Mouse (Mus musculus): ENCODE data around the gene Gast. TPM values are rescaled to one million over a fixed set of nuclear protein-coding genes. Genes with fewer than 3 reads are reported as not detected.

The Gast gene
- polyA plus RNA-seq, 1 experiment from 2014 or later = not detected

DNA sequence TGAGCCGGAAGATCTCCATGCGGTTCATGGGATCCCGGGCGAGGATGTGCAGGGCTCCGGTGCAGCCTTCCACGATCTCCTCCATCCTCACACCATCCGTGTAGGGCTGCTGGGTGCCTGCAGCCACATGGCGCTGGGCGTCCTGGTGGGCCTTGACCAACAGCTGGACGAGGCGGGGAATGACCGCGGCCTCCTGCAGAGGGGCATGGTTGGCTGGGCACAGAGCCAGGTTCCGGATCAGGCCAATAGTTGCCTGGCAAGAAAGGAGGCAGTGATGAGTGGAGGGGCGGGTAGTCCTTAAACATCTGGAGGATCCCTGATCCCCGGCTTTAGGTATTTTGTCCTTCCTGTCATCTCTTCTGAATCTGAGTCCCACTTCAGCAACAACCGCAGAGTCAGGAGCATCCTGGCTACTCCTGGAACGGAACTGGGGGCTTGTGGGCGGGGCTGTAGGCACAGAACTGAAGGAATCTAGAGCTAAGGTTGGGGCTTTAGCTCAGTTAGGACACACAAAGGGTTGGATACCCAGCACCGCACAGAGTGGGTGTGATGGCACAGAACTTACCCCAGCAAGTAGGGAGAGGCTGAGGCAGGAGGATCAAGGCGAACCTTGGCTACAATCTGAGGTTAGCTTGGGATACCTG, 42.7 kb downstream of the Gast start:
- TF ChIP-seq EP300 (IDR thresholded peaks at IDR 0.05; ENCODE audit: low read depth) = no peak
- TF ChIP-seq CTCF (IDR thresholded peaks at IDR 0.05; ENCODE audit: low read depth) = no peak
- WGBS (ENCODE audit: insufficient replicate concordance) = 86% methylated on average over 21 of the region's 21 CpGs
- H3K9me3 ChIP-seq (ENCODE audit: low read length) = no peaks in the 10 kb centered on the region
- no peak overlapping the region for H3K27ac ChIP-seq (ENCODE audit: low read depth)
- no peak for DNase-seq
- peaks cover 56% of the 10 kb centered on the region for H3K36me3 ChIP-seq (replicated peaks; ENCODE audit: insufficient read depth, low read length)
- H3K4me3 ChIP-seq (ENCODE audit: low read depth, low read length) = no peak overlapping the region
- H3K9ac ChIP-seq (replicated peaks) = no peak overlapping the region
- H3K27me3 ChIP-seq (ENCODE audit: insufficient read depth, low read length) = no peaks in the 10 kb centered on the region
- H3K4me1 ChIP-seq (ENCODE audit: insufficient read depth) = no peaks in the 10 kb centered on the region
- no peak for ATAC-seq
- H3K4me2 ChIP-seq (ENCODE audit: low read depth, low read length) = no peak overlapping the region

GRCm38 (mm10) chr11:100377989-100378388, 43.8 kb downstream of the Gast start:
- DNase-seq (no peak), ATAC-seq (no peak)
- TF ChIP-seq EP300 (IDR thresholded peaks at IDR 0.05; ENCODE audit: low read depth) (no peak), CTCF (IDR thresholded peaks at IDR 0.05; ENCODE audit: low read depth) (no peak)
- WGBS (ENCODE audit: insufficient replicate concordance) = 88% methylated on average over 14 of the region's 14 CpGs
- Histone ChIP-seq H3K27me3 (ENCODE audit: insufficient read depth, low read length) (no peaks in the 10 kb centered on the region), H3K4me1 (ENCODE audit: insufficient read depth) (no peaks in the 10 kb centered on the region), H3K27ac (ENCODE audit: low read depth) (no peak overlapping the region), H3K4me2 (ENCODE audit: low read depth, low read length) (no peak overlapping the region), H3K9me3 (ENCODE audit: low read length) (no peaks in the 10 kb centered on the region), H3K9ac (replicated peaks) (no peak overlapping the region), H3K36me3 (replicated peaks; ENCODE audit: insufficient read depth, low read length) (peaks cover 49% of the 10 kb centered on the region), H3K4me3 (ENCODE audit: low read depth, low read length) (no peak overlapping the region)

- Histone ChIP-seq H3K36me3 (replicated peaks; ENCODE audit: insufficient read depth, low read length) (peaks cover 49% of the 10 kb centered on the region), H3K27ac (ENCODE audit: low read depth) (no peak overlapping the region), H3K9me3 (ENCODE audit: low read length) (no peaks in the 10 kb centered on the region), H3K4me2 (ENCODE audit: low read depth, low read length) (no peak overlapping the region), H3K4me1 (ENCODE audit: insufficient read depth) (no peaks in the 10 kb centered on the region), H3K4me3 (ENCODE audit: low read depth, low read length) (no peak overlapping the region), H3K27me3 (ENCODE audit: insufficient read depth, low read length) (no peaks in the 10 kb centered on the region), H3K9ac (replicated peaks) (no peak overlapping the region)
- DNase-seq = no peak
- 75% methylated on average over 5 of the region's 5 CpGs for WGBS (ENCODE audit: insufficient replicate concordance)
- no peak for TF ChIP-seq CTCF (IDR thresholded peaks at IDR 0.05; ENCODE audit: low read depth)
- ATAC-seq = no peak
These were observed 44.2 kb downstream of the Gast start for GRCm38 (mm10) chr11:100378446-100378845.

DNA sequence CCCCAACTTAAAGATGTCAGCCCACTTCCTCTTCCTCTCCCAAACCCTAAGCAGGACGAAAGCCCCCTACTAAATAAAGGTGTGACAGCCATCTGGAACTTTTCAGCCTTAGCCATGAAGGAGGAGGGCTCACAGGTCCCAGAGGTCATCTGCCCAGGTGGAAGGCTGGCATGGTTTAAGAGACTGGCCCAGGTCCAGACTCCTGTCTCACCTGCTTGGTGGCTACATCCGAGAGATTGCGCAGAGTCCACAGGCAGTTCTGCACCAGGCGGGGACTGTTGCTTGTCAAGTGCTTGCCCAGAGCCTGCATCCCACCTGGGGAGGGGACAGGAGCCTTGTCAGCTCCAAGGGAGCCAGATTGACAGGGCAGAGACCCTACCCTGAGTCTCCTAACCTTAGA, 45.1 kb downstream of the Gast start:
- Histone ChIP-seq H3K36me3 (replicated peaks; ENCODE audit: insufficient read depth, low read length) (peaks cover 44% of the 10 kb centered on the region), H3K9ac (replicated peaks) (no peak overlapping the region)

DNA sequence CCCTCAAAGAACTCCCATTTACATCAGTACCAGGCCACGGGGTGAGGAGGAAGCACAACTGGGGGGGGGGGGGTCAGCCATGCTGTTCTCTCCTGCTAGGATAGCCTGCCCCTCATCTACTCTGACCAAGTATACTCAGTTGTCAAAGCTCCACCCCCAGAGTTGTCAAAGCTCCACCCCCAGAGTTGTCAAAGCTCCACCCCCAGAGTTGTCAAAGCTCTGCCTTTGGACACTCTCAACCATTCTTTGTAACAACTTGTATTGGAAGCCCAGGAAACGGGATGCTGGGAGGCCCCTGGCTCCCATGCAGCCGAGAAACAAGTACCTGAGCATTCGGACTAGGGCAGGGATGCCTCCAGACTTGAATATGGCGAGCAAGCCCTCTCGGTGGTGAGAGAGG, 48.5 kb downstream of the Gast start:
- 74% methylated on average over 6 of the region's 6 CpGs for WGBS (ENCODE audit: insufficient replicate concordance)
- DNase-seq (no peak), ATAC-seq (no peak)
- H3K27me3 ChIP-seq (ENCODE audit: insufficient read depth, low read length) = no peaks in the 10 kb centered on the region
- no peaks in the 10 kb centered on the region for H3K9me3 ChIP-seq (ENCODE audit: low read length)
- H3K36me3 ChIP-seq (replicated peaks; ENCODE audit: insufficient read depth, low read length) = peaks cover 43% of the 10 kb centered on the region
- peaks cover 3% of the 10 kb centered on the region for H3K4me1 ChIP-seq (ENCODE audit: insufficient read depth)
- no peak overlapping the region for H3K27ac ChIP-seq (ENCODE audit: low read depth)
- H3K4me3 ChIP-seq (ENCODE audit: low read depth, low read length) = no peak overlapping the region
- TF ChIP-seq CTCF (IDR thresholded peaks at IDR 0.05; ENCODE audit: low read depth) = no peak
- H3K4me2 ChIP-seq (ENCODE audit: low read depth, low read length) = no peak overlapping the region
- no peak overlapping the region for H3K9ac ChIP-seq (replicated peaks)

More for the DNA sequence above, 45.1 kb downstream of the Gast start:
- ATAC-seq (no peak), DNase-seq (no peak)
- H3K4me1 ChIP-seq (ENCODE audit: insufficient read depth) = no peaks in the 10 kb centered on the region
- H3K27me3 ChIP-seq (ENCODE audit: insufficient read depth, low read length) = no peaks in the 10 kb centered on the region
- H3K4me3 ChIP-seq (ENCODE audit: low read depth, low read length) = no peak overlapping the region
- TF ChIP-seq CTCF (IDR thresholded peaks at IDR 0.05; ENCODE audit: low read depth) = no peak
- TF ChIP-seq EP300 (IDR thresholded peaks at IDR 0.05; ENCODE audit: low read depth) = no peak
- no peak overlapping the region for H3K27ac ChIP-seq (ENCODE audit: low read depth)
- 75% methylated on average over 4 of the region's 4 CpGs for WGBS (ENCODE audit: insufficient replicate concordance)
- H3K9me3 ChIP-seq (ENCODE audit: low read length) = no peaks in the 10 kb centered on the region
- no peak overlapping the region for H3K4me2 ChIP-seq (ENCODE audit: low read depth, low read length)

- Histone ChIP-seq H3K9me3 (ENCODE audit: low read length) (no peaks in the 10 kb centered on the region), H3K9ac (replicated peaks) (no peak overlapping the region), H3K4me2 (ENCODE audit: low read depth, low read length) (no peak overlapping the region), H3K4me3 (ENCODE audit: low read depth, low read length) (no peak overlapping the region), H3K4me1 (ENCODE audit: insufficient read depth) (peaks cover 21% of the 10 kb centered on the region), H3K36me3 (replicated peaks; ENCODE audit: insufficient read depth, low read length) (peaks cover 25% of the 10 kb centered on the region), H3K27ac (ENCODE audit: low read depth) (no peak overlapping the region), H3K27me3 (ENCODE audit: insufficient read depth, low read length) (no peaks in the 10 kb centered on the region)
- WGBS (ENCODE audit: insufficient replicate concordance) = 82% methylated on average over 3 of the region's 3 CpGs
- DNase-seq (no peak), ATAC-seq (no peak)
- TF ChIP-seq CTCF (IDR thresholded peaks at IDR 0.05; ENCODE audit: low read depth) (no peak), EP300 (IDR thresholded peaks at IDR 0.05; ENCODE audit: low read depth) (no peak)
These were observed 50.8 kb downstream of the Gast start for GRCm38 (mm10) chr11:100385016-100385415.

GRCm38 (mm10) chr11:100386586-100386985, 52.4 kb downstream of the Gast start:
- 39% methylated on average over 5 of the region's 5 CpGs for WGBS (ENCODE audit: insufficient replicate concordance)
- no peaks in the 10 kb centered on the region for H3K27me3 ChIP-seq (ENCODE audit: insufficient read depth, low read length)
- H3K4me1 ChIP-seq (ENCODE audit: insufficient read depth) = peaks cover 30% of the 10 kb centered on the region
- no peaks in the 10 kb centered on the region for H3K9me3 ChIP-seq (ENCODE audit: low read length)
- DNase-seq = no peak
- H3K4me3 ChIP-seq (ENCODE audit: low read depth, low read length) = no peak overlapping the region
- H3K27ac ChIP-seq (ENCODE audit: low read depth) = no peak overlapping the region
- H3K4me2 ChIP-seq (ENCODE audit: low read depth, low read length) = no peak overlapping the region
- no peak overlapping the region for H3K9ac ChIP-seq (replicated peaks)
- TF ChIP-seq EP300 (IDR thresholded peaks at IDR 0.05; ENCODE audit: low read depth) (no peak), CTCF (IDR thresholded peaks at IDR 0.05; ENCODE audit: low read depth) (no peak)
- no peak for ATAC-seq
- H3K36me3 ChIP-seq (replicated peaks; ENCODE audit: insufficient read depth, low read length) = peaks cover 23% of the 10 kb centered on the region

Other genes with a start within 250 kb of the Gast start
- gene Krt32, start 246.2 kb upstream of the Gast start, polyA plus RNA-seq (2015; fragmentation: Nextera tagmentation; extraction: Ambion mirVana) = not detected in 2 replicates
- not detected in 2 replicates for gene Krt35, start 238.2 kb upstream of the Gast start, polyA plus RNA-seq (2015; fragmentation: Nextera tagmentation; extraction: Ambion mirVana)
- gene Krt36, start 228.8 kb upstream of the Gast start, polyA plus RNA-seq (2015; fragmentation: Nextera tagmentation; extraction: Ambion mirVana) = not detected in 2 replicates
- gene Krt13, start 212.8 kb upstream of the Gast start, polyA plus RNA-seq (2015; fragmentation: Nextera tagmentation; extraction: Ambion mirVana) = not detected in 2 replicates
- gene Krt15, start 198.5 kb upstream of the Gast start, polyA plus RNA-seq (2015; fragmentation: Nextera tagmentation; extraction: Ambion mirVana) = 0.11 TPM in 1 of 2 replicates, not detected in the other
- gene Krt19, start 185.7 kb upstream of the Gast start, polyA plus RNA-seq (2015; fragmentation: Nextera tagmentation; extraction: Ambion mirVana) = 5.5 and 7.8 TPM in 2 replicates
- not detected in 2 replicates for gene Krt9, start 141.2 kb upstream of the Gast start, polyA plus RNA-seq (2015; fragmentation: Nextera tagmentation; extraction: Ambion mirVana)
- gene Krt14, start 126.9 kb upstream of the Gast start, polyA plus RNA-seq (2015; fragmentation: Nextera tagmentation; extraction: Ambion mirVana) = 0.32 and 1.2 TPM in 2 replicates
- gene Krt16, start 85.5 kb upstream of the Gast start, polyA plus RNA-seq (2015; fragmentation: Nextera tagmentation; extraction: Ambion mirVana) = not detected in 2 replicates
- gene Krt17, start 73.4 kb upstream of the Gast start, polyA plus RNA-seq (2015; fragmentation: Nextera tagmentation; extraction: Ambion mirVana) = 0.08 and 0.09 TPM in 2 replicates
- not detected in 2 replicates for gene Krt42, start 64.5 kb upstream of the Gast start, polyA plus RNA-seq (2015; fragmentation: Nextera tagmentation; extraction: Ambion mirVana)
- gene Eif1, start 14.5 kb upstream of the Gast start, polyA plus RNA-seq (2015; fragmentation: Nextera tagmentation; extraction: Ambion mirVana) = 1,752 and 1,956 TPM in 2 replicates
- 0.78 and 0.81 TPM in 2 replicates for gene Hap1, start 21.7 kb downstream of the Gast start, polyA plus RNA-seq (2015; fragmentation: Nextera tagmentation; extraction: Ambion mirVana)
- gene Jup, start 63.4 kb downstream of the Gast start, polyA plus RNA-seq (2015; fragmentation: Nextera tagmentation; extraction: Ambion mirVana) = 17.5 and 18.9 TPM in 2 replicates
- gene P3h4, start 80.4 kb downstream of the Gast start, polyA plus RNA-seq (2015; fragmentation: Nextera tagmentation; extraction: Ambion mirVana) = 3.4 and 4.6 TPM in 2 replicates
- 7.4 and 9.0 TPM in 2 replicates for gene Fkbp10, start 81.3 kb downstream of the Gast start, polyA plus RNA-seq (2015; fragmentation: Nextera tagmentation; extraction: Ambion mirVana)
- gene Nt5c3b, start 107.4 kb downstream of the Gast start, polyA plus RNA-seq (2015; fragmentation: Nextera tagmentation; extraction: Ambion mirVana) = 11.1 and 11.9 TPM in 2 replicates
- 0.07 TPM in 2 replicates for gene Klhl10, start 107.5 kb downstream of the Gast start, polyA plus RNA-seq (2015; fragmentation: Nextera tagmentation; extraction: Ambion mirVana)
- gene Klhl11, start 138.3 kb downstream of the Gast start, polyA plus RNA-seq (2015; fragmentation: Nextera tagmentation; extraction: Ambion mirVana) = 0.88 and 1.3 TPM in 2 replicates
- gene Acly, start 193.6 kb downstream of the Gast start, polyA plus RNA-seq (2015; fragmentation: Nextera tagmentation; extraction: Ambion mirVana) = 24.4 and 29.8 TPM in 2 replicates
- gene Ttc25, start 211.2 kb downstream of the Gast start, polyA plus RNA-seq (2015; fragmentation: Nextera tagmentation; extraction: Ambion mirVana) = 0.11 and 0.22 TPM in 2 replicates
- gene Cnp, start 240.5 kb downstream of the Gast start, polyA plus RNA-seq (2015; fragmentation: Nextera tagmentation; extraction: Ambion mirVana) = 20.2 and 21.9 TPM in 2 replicates